ENCODE assay signal across 8 mouse cellular contexts in the genomic region with DNA sequence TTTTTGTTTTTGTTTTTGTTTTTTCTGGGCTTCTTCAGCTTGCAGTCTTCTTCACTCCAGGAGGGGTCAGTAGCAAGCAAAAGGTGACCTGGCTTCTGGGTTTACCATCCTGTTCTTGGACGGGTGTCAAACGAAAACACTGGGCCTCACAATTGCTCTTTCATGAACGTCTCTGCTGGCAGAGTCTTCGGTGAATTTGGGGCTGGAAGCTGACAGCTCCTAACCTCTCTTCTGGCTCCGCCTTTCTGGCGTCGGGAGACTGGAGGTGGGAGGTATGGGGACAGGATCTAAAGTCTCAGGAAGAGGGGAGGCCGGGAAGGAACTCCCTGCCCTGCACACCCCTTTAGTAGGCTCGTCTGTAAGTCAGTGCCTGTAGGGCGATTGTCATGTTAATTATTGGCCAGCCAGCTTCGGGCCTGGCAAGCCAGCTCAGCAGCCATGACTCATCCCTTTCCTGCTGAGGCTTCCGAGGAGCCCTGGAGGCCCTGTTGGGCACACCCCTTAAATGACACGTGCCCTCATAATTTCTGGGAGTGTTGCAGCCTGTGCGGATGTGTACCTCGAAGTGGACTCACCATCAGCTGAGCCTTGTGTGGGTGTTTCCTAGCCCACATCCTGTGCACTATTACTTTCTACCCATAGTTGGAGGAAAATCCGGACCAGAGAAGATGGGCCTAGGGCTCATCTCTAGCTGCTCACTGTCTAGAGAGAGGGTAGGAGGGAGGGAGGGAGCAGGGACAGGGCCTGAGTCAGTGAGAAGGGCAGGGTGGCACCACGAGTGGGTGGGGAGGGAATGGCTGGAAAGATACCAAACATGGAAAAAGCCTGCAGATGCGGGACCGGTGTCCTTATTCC.
A peak's percentile ranks its signal among the peaks of the same experiment; 100 is the strongest.
DNase-seq lines count a peak whose midpoint lies in the region; ATAC-seq and TF ChIP-seq lines count a peak whose summit lies in the region.

No protein-coding gene starts in this region.

- 14% methylated on average over 19 of the region's 19 CpGs for WGBS in hindbrain, embryonic 13.5 days

- peak overlapping the region; percentile 56 for H3K27ac ChIP-seq in hindbrain, embryonic 13.5 days
- no peak overlapping the region; the same call in 1 of the 2 replicates for H3K27ac ChIP-seq in left cerebral cortex, adult 2 months

- peak overlapping the region; percentile 28 for H3K4me2 ChIP-seq in hindbrain, embryonic 13.5 days

- peak; percentile 26 to 27 for DNase-seq in right cerebral cortex, adult 2 months (ENCODE audit: low spot score in 2 of 2)
- DNase-seq in right cerebral cortex, postnatal 4 days = no peak
- peak; percentile 70 for DNase-seq in cerebellum, adult 9-10 months
- peak; percentile 28 for DNase-seq in forelimb bud, embryonic 11.5 days (ENCODE audit: low read depth, low spot score)
- DNase-seq in left cerebral cortex, adult 2 months (ENCODE audit: extremely low spot score in 1 of 2, low spot score in 2 of 2) = peak; percentile 21 to 28
- DNase-seq in splenic B cell, adult 2 months (ENCODE audit: low read depth, low spot score) = peak; percentile 30

- peak; percentile 46 for TF ChIP-seq CTCF in left cerebral cortex, adult 2 months (IDR thresholded peaks at IDR 0.05)

- intact Hi-C loops in left cerebral cortex, adult 2 months (cut with DNase I) = no loop called here

- no peaks in the 10 kb centered on the region for H3K36me3 ChIP-seq in hindbrain, embryonic 13.5 days
- no peaks in the 10 kb centered on the region for H3K36me3 ChIP-seq in splenic B cell, adult 2 months (ENCODE audit: control insufficient read depth, insufficient read depth, low read length, poor library complexity, severe bottlenecking)

- H3K4me1 ChIP-seq in hindbrain, embryonic 13.5 days (replicated peaks) = peaks cover 7% of the 10 kb centered on the region

- H3K9me3 ChIP-seq in hindbrain, embryonic 13.5 days = peaks cover 4% of the 10 kb centered on the region

- H3K27me3 ChIP-seq in hindbrain, embryonic 13.5 days = no peaks in the 10 kb centered on the region
- H3K27me3 ChIP-seq in splenic B cell, adult 2 months (ENCODE audit: control insufficient read depth, insufficient read depth, low read length, poor library complexity, severe bottlenecking) = no peaks in the 10 kb centered on the region

- ATAC-seq in hindbrain, embryonic 13.5 days (ENCODE audit: low FRiP score) = peak; percentile 91
- peak; percentile 87 for ATAC-seq in megakaryocyte, adult 5-6 weeks (ENCODE audit: poor library complexity, severe bottlenecking)

- H3K4me3 ChIP-seq in hindbrain, embryonic 13.5 days = no peak overlapping the region
- peak overlapping the region; percentile 14; the same call in 1 of the 2 replicates for H3K4me3 ChIP-seq in left cerebral cortex, adult 2 months

- H3K9ac ChIP-seq in hindbrain, embryonic 13.5 days = 0 out of 2 replicates have a peak overlapping the region, but pooled peaks have one; percentile 9
